Mouse (Mus musculus) heart, postnatal 14 days (tissue): ENCODE results near the gene Crip1. TPM values are rescaled to one million over a fixed set of nuclear protein-coding genes. Genes with fewer than 3 reads are reported as not detected.

Experiments
- DNase-seq, 2 experiments: peaks; one replicate each; pipeline ENCODE4 v3.0.0; 2021 to 2022
- intact Hi-C: fragments of 180-260 bp; cut with DNase I; formaldehyde crosslinking; loops from one replicate; pipeline ENCODE4 v1.15.1; 2025
- total RNA-seq, 2 experiments: library from RNA; stranded (reverse); gene quantifications; 2 replicates each; pipeline ENCODE4 v1.2.3; 2021

The Crip1 gene
- total RNA-seq, 2 experiments from 2014 or later = 198 to 224 TPM

DNA sequence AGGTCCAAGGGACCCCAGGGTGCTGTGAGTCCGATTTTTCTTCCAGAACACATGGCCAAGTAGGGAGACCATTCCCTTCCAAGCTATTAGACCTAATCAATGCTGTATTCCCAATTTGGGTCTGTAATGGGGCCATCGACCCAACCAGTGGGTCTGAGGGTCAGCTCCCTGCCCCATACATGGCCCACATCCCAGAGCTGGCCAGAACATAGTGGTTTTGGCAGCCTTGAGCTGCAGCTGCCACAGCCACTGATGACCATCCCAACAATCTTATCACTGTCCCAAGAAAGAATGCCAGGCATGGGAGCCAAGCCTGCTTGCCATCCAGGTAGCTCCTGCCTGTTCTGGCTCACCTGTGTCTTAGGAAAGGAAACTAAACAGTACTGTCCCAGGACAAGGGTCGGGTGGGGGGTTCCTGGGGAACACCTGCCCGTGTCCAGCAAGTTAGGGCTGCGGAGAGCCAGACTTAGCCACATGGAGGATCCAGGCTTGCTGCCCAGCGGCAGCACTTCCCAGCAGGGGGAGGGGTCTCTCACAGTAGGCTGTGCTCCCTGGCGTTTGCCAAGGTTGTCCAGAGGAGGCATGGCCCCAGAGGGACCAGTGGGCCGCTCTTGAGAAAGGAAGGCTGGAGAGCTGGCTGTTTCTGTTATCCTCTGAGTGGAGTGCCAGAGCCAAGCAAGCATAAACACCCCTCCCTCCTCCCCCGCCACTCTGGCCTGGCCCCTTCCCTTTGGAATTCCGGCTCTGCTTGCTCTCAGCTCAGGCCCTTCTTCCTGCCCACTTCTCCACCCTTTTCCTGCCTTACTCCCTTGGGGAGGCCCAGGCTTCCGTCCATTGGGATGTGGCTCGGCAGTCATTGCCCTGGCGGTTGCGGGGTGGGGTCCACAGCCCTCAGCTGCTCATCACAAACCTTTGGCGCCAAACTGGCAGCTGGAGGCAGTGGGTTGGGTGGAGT lies 3.8 kb upstream of the Crip1 start:
- intact Hi-C loops = no loop called here
- peak; percentile 86 to 87 for DNase-seq

DNA sequence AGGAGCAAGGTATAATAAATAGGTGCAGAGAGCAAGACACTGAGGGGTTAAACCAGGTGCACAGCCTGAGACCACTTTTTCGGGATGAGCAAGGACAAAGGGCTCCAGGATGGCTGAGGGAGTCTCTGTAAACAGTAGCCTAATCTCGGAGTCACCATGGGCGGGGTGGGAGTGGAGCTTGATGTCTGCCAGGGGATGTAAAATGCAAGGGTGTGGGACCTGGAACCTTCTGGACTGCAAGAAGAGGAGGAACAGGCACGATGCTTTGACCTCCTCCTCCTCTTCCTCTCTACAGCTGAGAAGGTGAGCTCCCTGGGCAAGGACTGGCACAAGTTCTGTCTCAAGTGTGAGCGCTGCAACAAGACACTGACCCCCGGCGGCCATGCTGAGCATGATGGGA lies 3.0 kb upstream of the Crip1 start:
- intact Hi-C loops = no loop called here
- DNase-seq = peak; percentile 38 to 49

DNA sequence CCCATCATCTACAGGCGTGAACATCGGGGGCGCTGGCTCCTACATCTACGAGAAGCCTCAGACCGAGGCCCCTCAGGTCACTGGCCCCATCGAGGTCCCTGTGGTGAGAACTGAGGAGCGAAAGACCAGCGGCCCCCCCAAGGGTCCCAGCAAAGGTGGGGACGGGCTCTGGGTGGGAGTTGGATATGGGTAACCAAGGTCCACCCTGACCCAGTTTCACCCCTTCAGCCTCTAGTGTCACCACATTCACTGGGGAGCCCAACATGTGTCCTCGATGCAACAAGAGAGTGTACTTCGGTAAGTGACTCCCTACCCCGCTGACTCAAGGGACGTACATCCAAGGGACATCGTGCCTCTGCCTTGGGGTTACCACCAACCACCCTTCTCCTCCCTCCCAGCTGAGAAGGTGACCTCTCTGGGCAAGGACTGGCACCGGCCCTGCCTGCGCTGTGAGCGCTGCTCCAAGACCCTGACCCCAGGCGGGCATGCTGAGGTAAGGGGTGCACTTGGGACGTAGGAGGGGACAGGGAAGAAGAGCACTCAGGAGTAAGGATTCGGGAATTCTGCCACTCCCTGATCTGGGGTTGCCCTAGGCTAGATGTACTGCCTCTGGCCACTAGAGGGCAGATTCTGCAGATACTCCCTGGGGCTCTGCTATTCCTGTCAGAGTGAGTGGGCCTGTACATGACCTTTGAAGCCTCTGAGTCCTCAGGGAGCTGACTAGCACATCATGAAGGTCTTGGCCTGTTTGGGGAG lies 1.9 kb upstream of the Crip1 start:
- DNase-seq = peak; percentile 58 to 76
- intact Hi-C loops = no loop called here

DNA sequence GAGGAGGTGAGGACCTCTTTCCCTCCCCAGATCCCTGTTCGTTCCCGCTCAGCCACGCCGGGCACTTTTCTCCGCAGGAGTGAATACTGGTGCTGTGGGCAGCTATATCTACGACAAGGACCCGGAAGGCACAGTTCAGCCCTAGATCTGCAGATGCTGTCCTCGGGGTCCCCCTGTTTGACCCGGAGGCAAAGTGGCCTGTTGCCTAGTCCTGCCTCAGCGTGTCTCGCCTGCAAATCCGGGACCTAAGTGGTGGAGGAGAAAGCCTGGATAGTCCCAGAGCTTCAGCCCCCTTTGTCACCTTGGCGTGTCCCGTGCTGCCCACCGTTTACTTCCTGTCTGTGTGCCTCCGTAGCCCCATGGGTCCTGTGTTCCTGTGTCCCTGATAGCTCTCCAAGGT lies 1.2 kb upstream of the Crip1 start:
- intact Hi-C loops = no loop called here
- no peak for DNase-seq

DNA sequence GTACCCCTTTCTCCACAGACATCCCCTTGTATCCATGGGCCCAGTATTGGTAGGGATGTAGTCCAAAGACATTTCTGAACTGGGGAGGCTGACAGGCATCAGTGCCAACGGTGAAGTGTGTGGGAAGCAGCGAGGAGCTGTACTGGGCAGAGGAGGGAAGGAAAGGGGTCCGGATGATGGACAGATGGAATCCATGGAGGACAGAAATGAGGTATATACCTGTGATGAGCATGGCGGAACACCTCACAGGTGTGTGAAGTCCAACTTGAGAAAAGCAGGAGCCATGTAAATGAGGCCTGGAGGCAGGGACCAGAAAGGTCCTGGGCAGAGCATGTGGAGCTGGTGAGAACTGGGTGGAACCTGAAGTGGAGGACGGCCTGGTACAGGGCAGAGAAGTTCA lies 525 bp upstream of the Crip1 start:
- DNase-seq = no peak
- intact Hi-C loops = no loop called here

DNA sequence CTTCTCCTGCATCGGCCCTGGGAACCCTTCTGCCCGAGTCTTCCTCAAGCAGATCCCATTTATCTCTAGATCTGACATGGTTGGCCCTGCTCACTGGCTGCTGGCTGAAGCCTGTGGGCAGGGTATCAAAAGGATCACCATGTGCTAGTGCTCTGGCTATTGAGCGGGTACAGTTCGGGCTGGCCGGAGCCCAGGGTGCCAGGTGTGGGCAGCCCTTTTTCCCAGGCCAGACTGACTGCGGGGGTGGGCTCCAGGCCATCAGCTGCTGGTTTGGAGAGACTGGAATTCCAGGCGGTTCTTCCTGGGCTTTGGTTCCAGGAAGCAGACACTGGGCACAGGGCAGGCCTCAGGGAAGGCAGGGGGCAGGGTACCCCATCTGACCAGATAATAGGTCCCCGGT lies 1.4 kb downstream of the Crip1 start:
- intact Hi-C loops = no loop called here
- DNase-seq = peak; percentile 53 to 61

DNA sequence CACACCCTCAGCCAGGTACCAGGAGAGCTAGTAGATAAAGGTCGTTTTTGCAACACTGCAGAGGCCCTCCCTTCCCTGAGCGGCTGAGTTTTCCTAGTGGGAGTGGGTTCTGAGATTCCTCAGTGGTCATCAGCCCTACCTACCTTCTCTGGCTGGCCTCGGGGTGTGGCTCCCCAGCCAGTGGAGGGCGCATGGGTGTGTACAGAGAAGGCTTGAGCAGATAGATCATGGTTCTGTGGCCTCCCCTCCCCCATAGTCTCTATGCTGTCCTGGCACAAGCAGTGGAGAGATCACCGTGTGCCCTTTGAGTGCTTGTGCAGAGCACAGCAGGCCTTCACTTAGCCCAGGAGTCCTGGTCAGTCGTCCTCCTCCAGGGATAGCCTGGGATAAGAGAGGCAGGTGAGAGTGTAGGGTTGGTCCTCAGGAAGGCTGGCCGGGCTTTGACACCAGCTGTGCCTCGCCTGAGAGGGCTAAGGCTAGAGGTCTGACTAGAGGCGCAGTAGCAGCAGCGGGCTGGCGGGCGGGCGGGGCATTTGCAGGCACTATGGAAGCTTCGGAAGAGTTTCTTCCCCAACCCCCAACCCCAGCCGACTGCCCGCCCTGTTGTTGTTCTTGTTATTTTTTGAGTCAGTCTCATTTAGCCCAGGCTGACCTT lies 2.4 kb downstream of the Crip1 start:
- peak; percentile 66 to 75 for DNase-seq
- intact Hi-C loops = no loop called here

DNA sequence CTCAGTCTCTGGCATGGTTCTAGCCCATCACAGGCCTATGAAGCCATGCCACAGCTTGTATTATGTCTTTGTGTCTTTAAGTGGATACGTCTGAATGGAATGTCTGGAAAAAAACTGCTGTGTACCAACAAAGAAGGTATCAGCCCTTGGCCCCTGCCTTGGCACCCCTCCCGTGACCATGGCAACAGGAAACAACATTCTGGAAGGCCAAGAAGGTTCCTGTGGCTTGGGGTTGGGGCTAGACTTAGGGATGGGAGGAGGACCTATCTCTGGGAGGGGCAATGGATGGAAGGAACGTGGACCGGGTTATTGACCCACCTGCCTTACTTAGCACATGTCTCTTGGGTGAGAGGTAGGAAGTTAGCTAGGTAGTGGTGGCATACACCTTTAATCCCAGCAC lies 3.2 kb downstream of the Crip1 start:
- DNase-seq = peak in 1 of 2 experiments; percentile 53
- intact Hi-C loops = no loop called here

DNA sequence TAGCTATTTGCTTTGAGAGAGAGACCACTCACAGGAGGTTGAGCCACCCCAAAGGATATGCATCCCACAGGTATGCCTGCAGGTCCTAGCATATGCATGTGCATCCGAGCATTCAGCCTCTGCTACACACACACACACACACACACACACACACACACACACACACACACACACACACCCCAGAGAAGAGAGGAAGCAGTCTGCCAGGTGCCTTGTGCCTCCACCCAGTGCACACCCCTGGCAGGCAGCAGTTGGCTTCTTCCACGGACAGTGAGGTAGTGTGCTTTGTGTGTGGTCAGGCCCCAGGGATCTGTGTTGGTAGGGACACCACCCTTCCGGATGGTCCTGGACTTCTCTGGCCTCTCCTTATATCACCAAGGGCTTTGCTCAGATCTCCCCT lies 3.8 kb downstream of the Crip1 start:
- intact Hi-C loops = no loop called here
- no peak for DNase-seq

DNA sequence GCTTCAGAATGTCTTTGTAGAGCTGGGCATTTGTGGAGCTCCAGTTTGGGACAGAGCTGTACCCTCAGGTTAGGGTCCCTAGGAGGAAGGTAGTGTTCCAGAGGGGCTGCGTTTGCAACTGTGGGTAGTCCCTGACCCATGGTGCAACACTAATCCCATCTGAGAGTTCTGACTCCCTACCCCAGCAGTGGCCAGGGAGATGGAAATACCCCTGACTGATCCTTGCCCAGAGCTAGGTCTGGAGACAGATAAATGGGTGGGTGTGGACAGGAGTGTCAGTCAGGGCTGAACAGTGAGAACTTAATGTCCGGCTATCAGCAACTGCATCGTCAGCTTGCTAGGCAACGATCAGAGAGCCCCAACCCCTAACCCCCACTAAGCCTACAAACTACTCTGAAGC lies 4.5 kb downstream of the Crip1 start:
- intact Hi-C loops = no loop called here
- no peak for DNase-seq

DNA sequence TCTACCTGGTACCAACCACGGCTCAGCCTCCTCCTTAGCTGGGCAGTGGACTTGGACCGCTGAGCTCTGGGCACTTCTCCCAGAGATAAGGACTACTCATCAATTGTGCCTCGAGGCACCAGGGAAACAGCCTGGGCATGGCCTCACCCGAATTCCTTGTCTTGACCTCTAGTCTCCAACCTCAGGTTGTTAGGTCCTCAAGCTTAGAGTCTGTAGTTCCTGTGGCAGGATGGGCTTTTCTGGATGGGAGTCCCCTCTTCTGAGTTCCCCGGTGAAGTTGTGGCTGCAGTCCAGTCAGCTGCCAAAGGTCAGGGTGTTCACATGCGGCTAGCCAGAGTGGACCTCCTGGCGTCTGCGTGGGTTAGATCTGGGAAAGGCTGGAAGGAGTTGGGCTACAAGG lies 4.9 kb downstream of the Crip1 start:
- peak in 1 of 2 experiments; percentile 49 for DNase-seq
- intact Hi-C loops = no loop called here

DNA sequence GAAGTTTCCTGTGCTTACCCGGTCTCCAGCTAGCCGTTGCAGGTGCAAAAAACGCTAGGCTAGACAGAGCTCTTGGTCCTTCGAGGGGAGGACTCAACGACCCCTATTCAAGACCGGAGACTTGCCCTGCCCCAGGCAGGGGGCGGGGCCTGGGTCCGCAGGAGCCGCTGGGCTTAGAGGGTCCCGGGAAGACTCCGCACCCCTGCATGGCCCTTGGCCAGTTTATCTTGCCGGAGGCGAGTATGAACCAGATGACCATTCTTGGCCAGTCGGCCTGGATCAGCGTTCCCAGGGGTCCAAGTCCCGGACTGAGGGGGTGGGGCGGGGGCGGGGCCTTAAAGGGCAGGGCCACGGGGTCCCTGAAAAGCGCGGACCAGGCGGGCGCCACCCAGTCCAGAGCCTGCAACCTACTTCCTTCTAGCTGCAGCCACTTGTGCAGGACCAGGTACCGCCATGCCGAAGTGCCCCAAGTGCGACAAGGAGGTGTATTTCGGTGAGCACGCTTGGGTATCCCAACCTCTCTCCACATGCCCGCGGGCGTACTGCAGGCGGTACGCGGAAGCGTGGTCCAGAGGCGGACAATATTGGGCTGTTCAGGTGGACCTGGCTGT lies 5.7 kb downstream of the Crip1 start:
- intact Hi-C loops = no loop called here
- peak; percentile 65 to 68 for DNase-seq

DNA sequence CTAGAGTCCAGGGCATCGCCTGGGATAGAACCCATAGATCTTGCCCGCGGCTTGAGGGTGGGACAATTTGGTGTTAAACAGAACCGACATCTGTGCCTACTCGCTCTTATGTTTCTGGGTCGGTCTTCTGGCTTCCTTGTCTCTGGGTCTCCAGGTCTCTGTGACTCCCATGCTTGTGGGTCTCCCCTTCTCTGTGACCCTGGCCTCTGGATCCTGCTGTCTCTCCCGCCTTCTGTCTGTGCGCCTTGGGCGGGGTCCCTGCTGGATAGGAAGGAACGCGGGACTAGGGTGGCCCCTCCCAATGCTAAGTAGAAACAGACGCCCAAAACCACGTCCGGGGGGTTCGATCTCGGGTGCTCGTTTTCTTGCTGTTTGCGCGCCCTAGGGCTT lies 6.2 kb downstream of the Crip1 start:
- intact Hi-C loops = no loop called here
- peak; percentile 49 to 53 for DNase-seq

DNA sequence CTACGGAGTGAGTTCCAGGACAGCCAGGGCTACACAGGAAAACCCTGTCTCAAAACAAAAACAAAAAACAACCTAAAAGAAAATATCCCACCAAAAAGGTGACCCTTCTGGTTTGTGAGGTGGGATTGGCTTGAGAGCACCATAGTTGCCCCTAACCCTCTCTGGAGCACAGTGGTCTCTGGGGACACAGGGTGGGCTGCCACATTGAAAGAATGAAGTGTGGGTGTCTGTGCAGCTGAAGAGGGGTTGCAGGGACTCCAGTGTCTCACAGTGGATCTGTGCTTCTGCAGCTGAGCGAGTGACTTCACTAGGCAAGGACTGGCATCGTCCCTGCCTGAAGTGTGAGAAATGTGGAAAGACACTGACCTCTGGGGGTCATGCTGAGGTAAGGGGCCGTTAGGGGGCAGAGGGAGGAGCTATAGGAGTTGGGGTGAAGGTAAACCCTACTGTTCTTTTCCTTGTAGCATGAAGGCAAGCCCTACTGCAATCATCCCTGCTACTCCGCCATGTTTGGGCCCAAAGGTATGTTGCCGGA lies 6.9 kb downstream of the Crip1 start:
- intact Hi-C loops = no loop called here

DNA sequence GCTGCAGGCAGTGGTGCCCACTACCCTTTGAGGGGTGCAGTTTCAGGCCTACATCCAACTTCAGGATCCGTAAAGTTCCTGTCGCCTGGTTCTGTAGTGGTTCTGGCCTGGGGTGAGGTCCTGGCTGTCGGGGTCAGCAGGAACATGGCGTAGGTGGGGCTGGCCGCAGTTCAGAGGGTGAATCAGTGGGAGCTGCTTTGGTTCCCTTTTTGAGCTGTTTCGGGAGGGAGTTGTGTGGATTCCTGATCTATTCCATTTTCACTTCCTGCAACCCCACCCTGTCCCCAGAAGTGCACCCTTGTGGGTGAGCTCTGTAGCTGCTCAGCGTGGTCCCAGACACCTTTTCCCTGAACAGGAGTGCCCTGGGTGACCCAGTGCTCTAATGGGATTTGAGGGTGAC lies 7.9 kb downstream of the Crip1 start:
- intact Hi-C loops = loop anchor here (2.0 kb wide), 1 partner anchor 149 kb away; no protein-coding TSS in a partner anchor
- DNase-seq = peak in 1 of 2 experiments; percentile 21

More for the DNA sequence above, 6.9 kb downstream of the Crip1 start:
- no peak for DNase-seq

DNA sequence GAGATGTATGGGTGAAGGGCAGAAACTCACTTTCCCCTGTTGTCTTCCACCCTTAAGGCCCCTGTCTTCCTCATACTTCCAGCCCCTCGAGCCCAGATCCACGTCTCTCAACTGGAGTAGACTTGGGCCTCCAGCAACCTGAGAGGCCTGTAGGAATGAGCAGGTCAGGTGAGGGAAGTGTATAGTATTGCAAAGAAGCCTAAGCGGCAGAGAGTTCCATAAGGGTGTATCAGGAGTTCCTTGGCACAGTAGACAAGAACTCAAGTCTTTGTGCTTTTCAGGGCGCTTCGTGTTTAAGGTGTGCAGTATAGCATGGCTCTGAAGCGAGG lies 8.6 kb downstream of the Crip1 start:
- intact Hi-C loops = loop anchor here (2.0 kb wide), 1 partner anchor 150 kb away; no protein-coding TSS in a partner anchor
- no peak for DNase-seq

DNA sequence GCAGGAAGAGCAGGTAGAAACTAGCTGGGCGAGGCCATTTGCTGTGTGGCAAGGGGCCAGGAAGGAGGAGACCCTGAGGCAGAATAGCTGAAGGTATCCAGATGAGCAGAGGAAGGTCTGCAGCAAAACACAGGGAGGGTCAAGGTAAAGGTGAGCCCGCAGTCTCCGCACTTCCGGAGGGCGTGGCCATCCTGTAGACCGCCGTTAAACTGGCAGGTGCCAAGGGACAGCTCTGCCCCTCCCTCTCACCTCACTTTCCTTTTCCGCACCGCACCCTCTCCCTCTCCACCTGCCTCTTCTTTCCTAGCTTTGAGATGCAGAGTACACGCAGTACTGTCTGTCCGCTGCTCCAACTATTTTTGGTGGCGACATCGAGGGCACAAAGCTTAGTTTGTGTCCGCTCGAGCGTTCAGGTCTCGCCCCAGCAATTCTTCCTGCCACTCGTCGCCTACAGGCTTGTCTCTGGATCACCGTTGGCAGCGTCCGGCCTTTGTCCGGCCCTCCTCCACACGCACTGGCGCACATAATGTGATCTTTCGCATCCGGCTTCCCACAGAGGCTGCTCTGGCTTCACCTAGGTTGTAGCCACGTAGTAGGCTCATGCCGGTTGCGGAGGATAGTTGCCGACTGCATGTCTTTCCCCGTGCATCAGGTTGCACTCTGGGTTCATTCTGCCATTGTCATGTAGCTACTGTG lies 9.1 kb downstream of the Crip1 start:
- peak; percentile 63 to 66 for DNase-seq
- intact Hi-C loops = loop anchor here (2.0 kb wide), 1 partner anchor 150 kb away; no protein-coding TSS in a partner anchor

DNA sequence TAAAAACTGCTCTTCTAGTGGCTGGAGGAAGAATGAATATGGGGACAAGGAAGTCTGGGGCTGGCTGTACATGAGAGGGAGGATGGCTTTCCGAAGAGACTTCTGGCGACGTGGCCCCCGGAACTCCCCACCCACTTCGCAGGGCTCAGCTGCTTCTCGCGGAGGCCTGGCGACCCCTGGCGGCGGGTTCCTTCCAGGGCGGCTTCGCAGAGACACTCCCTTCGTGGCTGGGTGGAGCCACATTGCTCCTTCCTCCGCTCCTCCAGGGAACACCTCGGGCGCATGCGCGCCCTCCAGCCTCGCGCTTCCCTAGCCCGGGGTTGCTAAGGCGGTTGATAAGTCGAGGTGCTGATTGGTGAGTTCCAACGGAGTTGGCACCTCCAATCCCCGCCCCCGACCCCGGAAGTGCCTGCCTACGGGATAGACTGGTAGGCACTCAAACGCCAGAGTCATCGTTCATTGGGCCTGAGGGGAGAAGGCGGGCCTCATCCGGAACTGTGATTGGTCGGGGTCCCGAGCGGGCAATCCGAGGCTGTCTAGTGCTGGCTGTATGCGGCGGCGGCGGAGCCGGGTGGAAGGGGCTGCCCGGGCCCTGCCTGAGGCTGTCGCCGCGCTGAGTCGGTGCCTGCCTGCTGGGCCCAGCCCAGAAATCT lies 9.9 kb downstream of the Crip1 start, which contains the start of gene Tedc1:
Gene Tedc1 (plus strand): TSS at position 535 of the 653 bp plus-strand sequence.
- peak; percentile 100 for DNase-seq
- intact Hi-C loops = loop anchor here (1.0 to 2.0 kb wide), 2 partner anchors 37 to 151 kb away; no protein-coding TSS in a partner anchor

DNA sequence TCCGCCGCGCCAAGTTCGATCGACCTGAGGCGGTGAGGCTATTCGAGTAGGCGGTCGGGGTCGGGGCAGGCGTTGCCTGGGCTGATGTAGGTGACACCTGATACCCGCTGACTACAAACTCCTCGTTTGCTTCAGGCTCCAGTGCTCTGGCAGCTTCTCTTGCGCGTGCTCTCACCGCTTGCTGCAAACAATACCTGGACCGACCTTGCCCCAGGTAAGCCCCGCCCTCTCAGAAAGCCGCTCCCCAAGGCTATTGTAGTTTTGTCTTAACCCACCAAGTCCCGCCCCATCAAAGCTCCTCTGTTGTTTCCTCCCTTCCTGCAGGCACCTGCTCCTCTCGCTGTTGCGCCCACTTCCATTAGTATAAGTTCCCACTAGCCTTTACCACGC lies 10.4 kb downstream of the Crip1 start:
- intact Hi-C loops = loop anchor here (1.0 kb wide), 1 partner anchor 37 kb away; no protein-coding TSS in a partner anchor
- DNase-seq = peak in 1 of 2 experiments; percentile 9
